Mouse (Mus musculus): ENCODE measurements around the gene Ankrd12. TPM values are rescaled to one million over a fixed set of nuclear protein-coding genes. Genes with fewer than 3 reads are reported as not detected.
A peak's percentile ranks its signal among the peaks of the same experiment; 100 is the strongest.

The Ankrd12 gene
- polyA plus RNA-seq, 1 experiment: 2.0 TPM

GRCm38 (mm10) chr17:65924218-65924617 is 152.7 kb downstream of the Ankrd12 start:
- TF ChIP-seq CTCF (IDR thresholded peaks at IDR 0.05; ENCODE audit: extremely low read depth, insufficient read length, insufficient replicate concordance, low read depth, low read length) (no peak), POLR2A (IDR thresholded peaks at IDR 0.05; ENCODE audit: low read depth, low read length) (no peak)
- Histone ChIP-seq H3K27ac (ENCODE audit: insufficient read depth, low read depth, low read length) (no peak overlapping the region), H3K4me3 (ENCODE audit: low read depth, low read length) (no peak overlapping the region), H3K27me3 (ENCODE audit: control insufficient read depth, insufficient read depth, low read length) (no peaks in the 10 kb centered on the region), H3K36me3 (ENCODE audit: control insufficient read depth, insufficient read depth, low read length) (peaks cover 23% of the 10 kb centered on the region), H3K4me1 (ENCODE audit: control insufficient read depth, insufficient read depth, insufficient read length, low read length) (peaks cover 3% of the 10 kb centered on the region; the same call in 1 of the 2 replicates)
- WGBS: 72% methylated on average over 5 of the region's 5 CpGs

GRCm38 (mm10) chr17:65921975-65922374 is 154.9 kb downstream of the Ankrd12 start:
- Histone ChIP-seq H3K36me3 (ENCODE audit: control insufficient read depth, insufficient read depth, low read length) (peaks cover 23% of the 10 kb centered on the region), H3K4me1 (ENCODE audit: control insufficient read depth, insufficient read depth, insufficient read length, low read length) (peaks cover 3% of the 10 kb centered on the region; the same call in 1 of the 2 replicates), H3K27me3 (ENCODE audit: control insufficient read depth, insufficient read depth, low read length) (no peaks in the 10 kb centered on the region), H3K27ac (ENCODE audit: insufficient read depth, low read depth, low read length) (no peak overlapping the region), H3K4me3 (ENCODE audit: low read depth, low read length) (no peak overlapping the region)
- no peak for TF ChIP-seq CTCF (IDR thresholded peaks at IDR 0.05; ENCODE audit: extremely low read depth, insufficient read length, insufficient replicate concordance, low read depth, low read length)
- TF ChIP-seq POLR2A (IDR thresholded peaks at IDR 0.05; ENCODE audit: low read depth, low read length): no peak
- WGBS: 92% methylated on average over 6 of the region's 6 CpGs

- Histone ChIP-seq H3K36me3 (ENCODE audit: control insufficient read depth, insufficient read depth, low read length) (peaks cover 11% of the 10 kb centered on the region), H3K27ac (ENCODE audit: insufficient read depth, low read depth, low read length) (no peak overlapping the region), H3K4me3 (ENCODE audit: low read depth, low read length) (no peak overlapping the region), H3K4me1 (ENCODE audit: control insufficient read depth, insufficient read depth, insufficient read length, low read length) (peaks cover 3% of the 10 kb centered on the region; the same call in 1 of the 2 replicates), H3K27me3 (ENCODE audit: control insufficient read depth, insufficient read depth, low read length) (no peaks in the 10 kb centered on the region)
- 43% methylated on average over 3 of the region's 3 CpGs for WGBS
- TF ChIP-seq POLR2A (IDR thresholded peaks at IDR 0.05; ENCODE audit: low read depth, low read length): no peak
- no peak for TF ChIP-seq CTCF (IDR thresholded peaks at IDR 0.05; ENCODE audit: extremely low read depth, insufficient read length, insufficient replicate concordance, low read depth, low read length)
Observed at GRCm38 (mm10) chr17:65919235-65919634, 157.7 kb downstream of the Ankrd12 start.

GRCm38 (mm10) chr17:65916135-65916668 is 160.7 kb downstream of the Ankrd12 start:
- Histone ChIP-seq H3K27ac (ENCODE audit: insufficient read depth, low read depth, low read length) (peak overlapping the region; percentile 44), H3K4me1 (ENCODE audit: control insufficient read depth, insufficient read depth, insufficient read length, low read length) (peaks cover 13% of the 10 kb centered on the region; the same call in 1 of the 2 replicates), H3K27me3 (ENCODE audit: control insufficient read depth, insufficient read depth, low read length) (no peaks in the 10 kb centered on the region), H3K36me3 (ENCODE audit: control insufficient read depth, insufficient read depth, low read length) (no peaks in the 10 kb centered on the region), H3K4me3 (ENCODE audit: low read depth, low read length) (no peak overlapping the region)
- TF ChIP-seq POLR2A (IDR thresholded peaks at IDR 0.05; ENCODE audit: low read depth, low read length): no peak
- no peak for TF ChIP-seq CTCF (IDR thresholded peaks at IDR 0.05; ENCODE audit: extremely low read depth, insufficient read length, insufficient replicate concordance, low read depth, low read length)
- 21% methylated on average over 8 of the region's 8 CpGs for WGBS

Other genes with a start within 250 kb of the Ankrd12 start
- 17.5 and 34.1 TPM in 2 replicates for gene Ralbp1, start 191.3 kb downstream of the Ankrd12 start, polyA plus RNA-seq (2012; rRNA removed)
- 14.4 and 21.0 TPM in 2 replicates for gene Twsg1, start 125.9 kb downstream of the Ankrd12 start, polyA plus RNA-seq (2012; rRNA removed)
- gene Ndufv2, start 24.5 kb upstream of the Ankrd12 start, polyA plus RNA-seq (2012; rRNA removed): 17.0 and 28.7 TPM in 2 replicates
- 11.6 and 32.3 TPM in 2 replicates for gene Washc1, start 34.5 kb upstream of the Ankrd12 start, polyA plus RNA-seq (2012; rRNA removed)
- gene Ddx11, start 46.4 kb upstream of the Ankrd12 start, polyA plus RNA-seq (2012; rRNA removed): 2.1 and 2.7 TPM in 2 replicates

Measured in small intestine, adult 2 months (tissue).